Mouse (Mus musculus): ENCODE data around the gene E330009J07Rik.

E330009J07Rik gene

DNA sequence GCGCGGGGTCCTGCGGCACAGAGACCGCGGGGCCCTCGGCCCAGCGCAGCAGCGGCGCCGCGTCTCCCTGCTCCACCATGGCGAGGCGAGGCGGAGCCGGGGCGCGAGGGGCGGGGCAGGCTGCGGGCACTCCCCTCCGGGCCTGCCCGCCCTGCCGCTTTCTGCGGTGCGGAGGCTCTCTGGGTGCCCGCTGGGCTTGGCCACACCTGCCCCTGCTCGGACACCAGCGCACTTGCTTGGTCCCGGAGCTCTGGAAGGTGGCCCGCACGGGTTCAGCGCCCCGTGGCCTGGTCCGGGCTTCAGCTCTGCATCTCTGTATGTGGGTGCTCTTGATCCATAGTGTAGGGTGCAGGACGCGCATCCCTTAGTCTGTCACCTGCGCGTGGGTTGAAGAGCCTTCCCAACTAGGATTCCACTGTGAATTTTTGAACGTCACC is at the start of gene E330009J07Rik:
Gene E330009J07Rik (minus strand): TSS at position 89 of the 437 bp plus-strand sequence.
- in situ Hi-C loops (cut with MboI; ENCODE audit: unreplicated experiment in 2 of 2): loop anchor here in 1 of 2 experiments (5.0 kb wide), 1 partner anchor 36 kb away; the partner anchor contains the start of gene Ssbp1

DNA sequence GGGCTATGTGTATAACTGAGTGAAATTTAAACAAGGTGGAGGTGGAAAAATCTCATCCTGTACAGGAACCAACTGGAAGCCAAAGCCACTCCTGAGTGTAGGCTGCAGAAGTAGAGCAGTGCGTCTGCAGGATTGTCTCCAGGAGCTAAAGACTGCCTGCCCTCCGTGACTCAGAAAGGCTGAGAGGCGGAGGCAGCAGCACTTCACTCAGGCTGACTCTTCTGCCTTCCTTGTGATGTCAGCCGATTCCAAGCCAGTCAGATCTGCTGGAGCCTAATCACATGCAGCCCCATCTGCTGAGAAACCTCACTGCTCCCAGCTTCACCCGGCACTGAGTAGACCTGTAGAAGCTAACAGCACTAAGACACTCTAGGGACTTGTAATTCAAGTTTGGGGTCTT is 46.4 kb upstream of the E330009J07Rik start:
- in situ Hi-C loops (cut with MboI; ENCODE audit: unreplicated experiment in 2 of 2): loop anchor here (5.0 to 25.0 kb wide), 2 partner anchors 205 to 1805 kb away; partner anchors contain the start of gene Clcn1 (in 2 of the 2)

DNA sequence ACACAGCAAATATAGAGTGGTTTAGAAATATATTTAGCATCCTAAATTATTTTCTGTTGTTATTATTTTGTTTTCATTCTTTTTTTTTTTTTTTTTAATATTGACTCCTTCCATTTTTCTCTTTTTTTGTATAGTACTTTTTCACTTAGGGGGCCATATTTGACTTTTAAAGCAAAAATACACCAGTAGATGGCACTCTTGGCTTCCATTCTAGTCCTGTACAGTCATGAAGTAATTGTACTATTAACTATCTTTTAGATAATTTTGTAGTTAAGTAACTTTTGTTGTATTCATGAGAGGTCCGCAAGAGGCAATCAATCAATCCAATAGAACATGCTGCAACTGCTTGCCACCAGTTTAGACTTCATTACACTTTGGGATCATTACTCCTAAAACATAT is 43.8 kb upstream of the E330009J07Rik start:
- in situ Hi-C loops (cut with MboI; ENCODE audit: unreplicated experiment in 2 of 2): loop anchor here (5.0 to 25.0 kb wide), 3 partner anchors 208 to 1808 kb away; partner anchors contain the start of gene Clcn1 (in 2 of the 2)

DNA sequence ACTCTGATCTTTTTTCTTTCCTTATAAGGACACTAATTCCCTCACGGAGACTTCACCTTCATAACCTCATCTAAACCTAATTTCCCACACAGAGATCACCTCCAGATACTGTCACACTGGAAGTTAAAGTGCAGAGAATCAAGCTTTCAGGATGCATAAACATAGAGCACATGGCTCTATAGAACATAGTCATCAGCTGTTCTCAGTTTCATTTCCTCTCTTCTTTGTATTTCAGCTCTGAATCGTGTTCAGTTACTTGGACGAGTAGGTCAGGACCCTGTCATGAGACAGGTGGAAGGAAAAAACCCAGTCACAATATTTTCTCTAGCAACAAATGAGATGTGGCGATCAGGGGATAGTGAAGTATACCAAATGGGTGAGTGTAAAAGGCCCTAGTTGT is 40.2 kb upstream of the E330009J07Rik start:
- in situ Hi-C loops (cut with MboI; ENCODE audit: unreplicated experiment in 2 of 2): loop anchor here (10.0 to 25.0 kb wide), 2 partner anchors 1079 to 1811 kb away; partner anchors contain the start of gene Clcn1 (in 2 of the 2)

DNA sequence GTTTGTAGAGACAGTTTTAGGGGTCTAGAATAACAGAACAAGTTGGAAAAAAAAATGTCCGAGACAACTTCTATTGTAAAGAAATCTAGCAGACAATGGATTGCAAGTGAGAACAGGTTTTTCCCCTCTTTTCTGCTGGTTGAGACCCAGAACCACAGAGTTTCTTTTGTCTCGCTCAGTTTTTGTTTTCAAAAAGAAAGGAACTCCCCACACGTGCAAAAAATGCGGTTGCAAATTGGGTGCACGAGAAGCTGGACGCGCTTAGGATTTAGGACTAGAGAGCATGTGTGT is 35.7 kb upstream of the E330009J07Rik start:
- in situ Hi-C loops (cut with MboI; ENCODE audit: unreplicated experiment in 2 of 2): loop anchor here (5.0 to 25.0 kb wide), 6 partner anchors 34 to 1083 kb away; partner anchors contain the start of genes Agk (in 2 of the 2), Mrps33 (in 2 of the 2), E330009J07Rik (in 1 of the 2) and Wee2 (in 1 of the 2)

DNA sequence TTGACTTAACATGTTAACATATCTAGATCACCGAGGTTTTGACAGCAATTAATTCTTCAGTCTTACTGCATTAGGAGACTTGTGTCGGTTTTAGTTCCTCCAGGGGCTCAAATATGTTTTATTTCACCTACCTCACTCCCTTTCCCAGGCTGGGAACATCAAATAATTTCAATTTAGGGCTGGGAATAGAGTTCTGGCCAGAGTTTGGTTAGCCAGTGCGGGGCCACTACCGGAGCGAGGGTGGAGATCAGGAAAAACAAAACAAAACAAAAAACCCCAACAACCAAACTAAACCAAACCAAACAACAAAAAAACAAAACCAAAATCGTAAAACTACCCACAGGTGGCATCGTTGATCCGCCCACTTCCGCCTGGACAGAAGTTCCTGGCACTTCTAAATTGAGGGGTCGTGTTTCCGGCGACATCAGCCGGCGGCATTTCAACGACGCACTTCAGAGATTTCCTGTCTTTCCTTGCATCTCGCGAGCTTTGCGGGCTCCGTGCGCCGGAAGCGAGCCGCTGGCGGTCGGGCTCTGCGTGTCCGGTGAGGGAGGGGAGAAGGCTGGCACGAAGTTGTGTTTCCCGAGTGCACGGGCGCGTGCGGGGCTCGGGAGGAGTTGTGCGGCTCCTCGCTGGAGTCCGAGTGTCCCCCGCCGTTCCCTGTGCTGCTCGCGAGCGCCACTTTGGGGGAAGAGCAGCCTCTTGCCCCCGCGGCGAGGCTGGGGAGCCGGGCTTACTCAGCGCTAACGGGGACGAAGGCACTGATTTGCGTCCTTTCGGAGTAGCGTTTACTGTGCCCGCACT is 35.2 kb upstream of the E330009J07Rik start, which contains the start of gene Ssbp1:
Gene Ssbp1 (plus strand): TSS at position 437 of the 804 bp plus-strand sequence.
- in situ Hi-C loops (cut with MboI; ENCODE audit: unreplicated experiment in 2 of 2): loop anchor here (5.0 to 25.0 kb wide), 6 partner anchors 34 to 1084 kb away; partner anchors contain the start of genes Agk (in 2 of the 2), Mrps33 (in 2 of the 2), E330009J07Rik (in 1 of the 2) and Wee2 (in 1 of the 2)

DNA sequence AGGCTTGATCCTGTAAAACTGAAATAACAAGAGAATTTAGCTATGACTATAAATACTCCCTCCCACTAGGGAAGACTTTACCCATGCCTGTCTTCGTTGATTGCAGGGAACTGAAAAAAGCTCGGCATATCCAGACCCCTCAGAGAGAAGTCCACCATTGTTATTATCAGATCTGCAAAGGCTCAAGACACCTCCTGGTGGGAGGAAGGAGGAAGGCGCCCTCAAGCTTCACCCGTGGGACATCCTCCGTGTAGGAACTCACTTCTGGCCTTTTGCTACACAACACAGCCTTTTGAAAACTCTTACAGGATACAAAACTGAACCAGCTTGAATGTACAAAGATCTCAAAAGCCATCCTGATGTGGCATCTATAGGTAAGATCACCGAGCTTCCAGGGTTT is 29.8 kb upstream of the E330009J07Rik start:
- in situ Hi-C loops (cut with MboI; ENCODE audit: unreplicated experiment in 2 of 2): loop anchor here (25.0 kb wide), 3 partner anchors 653 to 1072 kb away; partner anchors contain the start of gene Mrps33 (in 2 of the 2)

DNA sequence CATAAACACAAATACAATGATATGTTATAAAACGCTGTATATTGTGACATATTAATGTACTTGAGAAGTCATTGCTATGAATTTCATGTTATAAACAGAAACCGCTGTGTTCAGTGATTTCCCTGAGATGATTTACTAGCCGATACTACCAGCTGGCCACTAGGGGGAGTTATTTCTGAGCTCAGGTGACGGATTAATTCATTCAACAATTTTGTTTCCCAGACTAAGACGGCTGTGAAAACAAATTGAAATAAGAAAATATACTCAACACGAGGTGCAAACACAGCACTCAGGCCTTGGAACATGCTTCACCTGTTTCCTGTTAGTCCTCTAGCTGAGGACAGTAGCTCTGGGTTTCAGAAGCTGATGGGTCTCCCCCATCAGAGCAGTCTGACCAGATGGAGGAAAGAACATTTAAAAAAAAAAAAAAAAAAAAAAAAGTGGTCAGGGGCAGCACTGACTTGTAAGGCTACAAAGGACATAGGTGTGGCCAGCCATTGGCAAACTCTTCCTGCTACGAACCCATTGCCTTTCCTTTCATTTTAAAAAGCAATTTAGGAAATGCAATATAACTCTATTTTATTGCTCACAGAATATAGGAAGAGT is 18.6 kb upstream of the E330009J07Rik start:
- in situ Hi-C loops (cut with MboI; ENCODE audit: unreplicated experiment in 2 of 2): loop anchor here (25.0 kb wide), 3 partner anchors 642 to 1083 kb away; partner anchors contain the start of gene Mrps33 (in 2 of the 2)

DNA sequence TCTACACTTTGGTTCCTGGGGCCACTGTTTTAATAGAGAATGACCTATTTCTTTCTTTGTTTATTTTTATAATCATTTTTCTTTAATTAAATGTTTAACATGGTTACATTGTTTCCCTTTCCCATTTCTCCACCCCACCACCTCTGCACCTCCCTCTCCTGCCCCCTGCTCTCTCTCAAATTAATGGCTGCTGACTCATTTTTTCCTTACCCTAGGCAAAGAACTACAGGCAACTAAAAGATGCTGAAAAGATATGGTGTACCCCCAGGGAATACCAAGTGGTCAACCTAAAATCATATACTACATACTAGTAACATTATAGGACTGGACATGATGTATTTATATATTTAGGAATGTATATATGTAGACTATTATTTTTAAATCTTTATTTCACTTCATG is 12.7 kb upstream of the E330009J07Rik start:
- in situ Hi-C loops (cut with MboI; ENCODE audit: unreplicated experiment in 2 of 2): no loop called here

DNA sequence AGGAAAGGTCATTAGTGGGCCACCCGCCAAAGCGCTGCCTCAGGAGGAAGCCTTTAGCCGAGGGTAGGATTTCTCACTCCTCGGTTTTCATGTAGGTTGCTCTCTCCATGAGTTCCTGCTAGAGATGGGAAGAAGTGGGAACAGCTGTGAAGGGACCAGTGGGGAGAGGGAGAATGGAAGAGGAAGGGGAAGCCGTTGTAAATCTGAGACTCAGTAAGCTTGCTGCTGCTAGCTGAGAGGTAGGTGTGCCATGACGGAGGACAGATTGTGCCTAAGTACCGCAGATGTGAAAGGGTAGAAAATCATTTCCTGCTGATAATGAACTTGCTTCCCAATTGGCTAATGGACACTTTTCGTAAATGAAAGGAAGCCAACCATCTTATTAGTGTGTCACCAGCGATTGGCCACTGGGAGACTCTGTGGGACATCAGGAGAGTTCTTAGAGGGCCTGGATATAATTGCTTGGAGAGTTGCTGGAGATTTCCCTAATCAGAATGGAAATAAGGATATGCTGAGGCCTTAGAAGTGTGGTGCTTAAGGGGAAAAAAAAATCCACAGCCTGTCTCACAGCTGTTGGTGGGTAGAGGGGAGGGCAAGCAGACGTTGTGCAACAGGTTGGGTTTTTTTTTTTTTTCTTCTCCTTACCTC is 7.5 kb upstream of the E330009J07Rik start:
- in situ Hi-C loops (cut with MboI; ENCODE audit: unreplicated experiment in 2 of 2): no loop called here

DNA sequence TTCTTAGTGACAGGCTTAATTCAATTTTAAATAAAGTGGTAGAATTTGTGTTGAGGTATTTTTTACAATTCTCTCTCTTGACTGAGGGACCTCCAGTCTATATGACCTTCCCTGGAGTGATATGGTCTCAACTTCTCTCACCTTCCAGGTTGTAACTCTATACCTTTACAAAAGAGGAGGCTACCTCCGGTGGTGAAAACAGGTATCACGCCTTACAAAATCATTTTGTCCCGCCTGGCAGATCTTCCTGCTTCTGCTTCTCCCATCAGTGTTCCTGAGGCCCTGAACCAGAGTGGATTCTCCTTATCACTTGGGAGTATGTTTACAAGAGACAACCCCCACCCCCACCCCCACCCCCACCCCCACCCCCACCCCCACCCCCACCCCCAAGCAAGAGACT is 5.8 kb upstream of the E330009J07Rik start:
- in situ Hi-C loops (cut with MboI; ENCODE audit: unreplicated experiment in 2 of 2): no loop called here

DNA sequence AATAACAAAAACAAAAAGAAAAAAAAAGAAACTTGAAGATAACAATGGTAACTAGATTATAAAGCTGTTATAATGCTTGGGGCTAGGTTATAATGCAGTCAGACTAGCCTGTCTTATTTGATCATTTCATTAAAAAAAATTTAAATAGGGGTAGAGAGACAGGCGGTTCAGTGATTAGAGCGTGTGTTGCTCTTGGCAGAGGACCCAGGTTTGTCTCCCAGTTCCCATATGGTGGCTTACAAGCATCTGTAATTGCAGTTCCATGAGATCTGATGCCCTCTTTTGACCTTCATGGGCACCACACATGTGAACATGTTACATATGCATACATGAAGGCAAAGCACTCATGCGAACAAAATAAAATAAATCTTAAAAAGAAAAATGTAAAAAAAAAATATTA is 5.3 kb upstream of the E330009J07Rik start:
- in situ Hi-C loops (cut with MboI; ENCODE audit: unreplicated experiment in 2 of 2): no loop called here

DNA sequence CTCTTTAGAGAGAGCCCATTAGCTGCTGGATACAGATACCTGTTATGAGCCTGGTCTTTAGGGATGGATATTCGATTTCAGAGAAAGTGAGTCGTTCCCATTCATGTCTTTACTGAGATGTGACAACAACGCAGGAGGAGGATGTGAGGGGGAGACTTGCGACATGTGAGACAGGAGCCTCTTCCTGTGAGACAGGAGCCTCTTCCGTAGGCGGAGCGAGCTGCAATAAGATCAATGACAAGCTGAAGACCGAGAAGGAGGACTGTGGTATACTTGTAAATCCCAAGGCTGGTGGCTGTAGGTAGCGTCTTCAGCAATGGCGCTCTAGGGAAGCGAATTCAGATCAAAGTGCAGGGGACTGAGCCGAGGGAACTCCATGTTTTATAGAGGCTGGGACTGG is 3.8 kb upstream of the E330009J07Rik start:
- in situ Hi-C loops (cut with MboI; ENCODE audit: unreplicated experiment in 2 of 2): loop anchor here in 1 of 2 experiments (5.0 kb wide), 1 partner anchor 33 kb away; the partner anchor contains the start of gene Ssbp1

DNA sequence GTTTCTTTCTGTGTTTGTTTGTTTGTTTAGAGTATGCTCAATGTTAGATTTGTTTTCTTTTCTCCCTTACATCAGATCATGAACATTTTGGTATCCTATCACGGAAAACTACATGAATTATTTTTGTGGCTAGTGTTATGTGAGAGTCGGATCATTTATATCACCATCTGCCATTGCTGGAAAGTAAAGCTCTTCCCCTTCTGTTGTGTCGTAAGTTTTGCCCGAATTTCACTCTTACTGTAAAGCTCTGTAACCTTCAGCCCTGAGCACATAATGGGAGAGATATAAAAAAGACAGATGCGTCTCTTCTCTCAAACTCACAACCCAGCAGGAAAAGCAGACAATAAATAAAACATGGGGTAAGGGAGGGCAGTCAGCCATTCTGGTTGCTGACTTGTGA is 3.0 kb upstream of the E330009J07Rik start, which contains the start of gene Wee2:
Gene Wee2 (plus strand): TSS at position 153 of the 400 bp plus-strand sequence.
- in situ Hi-C loops (cut with MboI; ENCODE audit: unreplicated experiment in 2 of 2): loop anchor here in 1 of 2 experiments (5.0 kb wide), 1 partner anchor 33 kb away; the partner anchor contains the start of gene Ssbp1

DNA sequence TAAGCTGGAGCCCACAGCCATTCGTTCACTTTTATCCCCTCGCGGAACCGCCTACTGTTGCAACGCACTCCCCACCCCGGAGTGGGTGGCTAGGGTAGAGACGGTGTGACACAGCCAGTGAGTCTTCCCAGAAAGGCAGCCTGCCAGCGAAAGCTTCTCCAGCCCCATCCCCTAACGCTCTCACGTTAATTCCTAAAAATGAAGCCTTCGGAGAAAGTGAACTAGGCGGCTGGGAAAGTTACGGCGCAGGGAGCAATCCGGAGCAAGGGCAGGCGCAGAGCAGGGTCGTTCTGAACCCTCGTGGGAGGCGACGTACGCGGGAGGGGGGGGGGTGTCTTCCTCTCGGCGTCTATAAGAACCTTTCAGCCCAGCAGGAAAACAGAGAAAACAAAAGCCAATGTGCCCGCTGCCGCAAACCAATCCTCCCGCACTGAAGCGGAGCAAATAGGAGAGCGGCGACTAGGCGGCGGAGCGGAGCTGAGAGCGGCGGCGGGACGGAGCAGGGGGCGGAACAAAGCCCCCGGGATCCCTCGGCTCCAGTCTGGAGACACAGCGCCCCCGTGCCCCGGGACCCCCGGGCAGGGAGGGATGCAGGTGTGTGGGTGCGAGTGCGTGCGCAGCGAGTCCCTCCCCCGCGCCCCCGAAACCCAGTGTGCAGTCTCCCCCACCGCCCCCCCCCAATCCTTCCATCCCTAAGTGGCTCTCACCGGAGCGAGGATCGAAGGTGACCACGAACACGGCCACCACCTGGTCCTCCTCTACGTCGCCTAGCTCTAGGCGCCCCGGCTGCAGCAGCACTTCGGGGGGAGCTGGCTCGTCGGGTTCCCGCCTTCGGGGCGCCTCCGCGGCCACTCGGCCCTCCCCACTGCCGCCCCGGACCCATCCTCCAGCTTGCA is 536 bp downstream of the E330009J07Rik start:
- in situ Hi-C loops (cut with MboI; ENCODE audit: unreplicated experiment in 2 of 2): loop anchor here in 1 of 2 experiments (5.0 kb wide), 1 partner anchor 37 kb away; the partner anchor contains the start of gene Ssbp1

DNA sequence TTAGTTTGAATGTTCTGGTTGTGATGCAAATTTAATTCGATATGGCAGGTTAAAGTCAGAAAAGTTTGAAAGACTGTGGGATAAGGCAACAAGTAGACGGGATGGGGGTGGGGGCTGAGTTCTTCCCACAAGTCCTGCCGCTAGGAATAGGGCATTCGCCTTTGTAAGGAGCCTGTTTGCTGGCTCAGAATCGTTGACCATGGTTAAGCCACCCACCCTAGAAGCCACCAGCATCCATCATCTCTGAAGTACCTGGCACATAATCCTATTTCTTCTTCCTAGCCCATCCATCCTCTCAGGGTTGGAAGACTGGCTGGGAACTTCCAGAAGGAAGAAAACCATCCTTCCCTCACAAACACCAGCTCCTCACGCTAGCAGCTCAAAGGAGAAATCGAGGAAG is 1.2 kb downstream of the E330009J07Rik start:
- in situ Hi-C loops (cut with MboI; ENCODE audit: unreplicated experiment in 2 of 2): loop anchor here in 1 of 2 experiments (5.0 kb wide), 1 partner anchor 38 kb away; the partner anchor contains the start of gene Ssbp1

DNA sequence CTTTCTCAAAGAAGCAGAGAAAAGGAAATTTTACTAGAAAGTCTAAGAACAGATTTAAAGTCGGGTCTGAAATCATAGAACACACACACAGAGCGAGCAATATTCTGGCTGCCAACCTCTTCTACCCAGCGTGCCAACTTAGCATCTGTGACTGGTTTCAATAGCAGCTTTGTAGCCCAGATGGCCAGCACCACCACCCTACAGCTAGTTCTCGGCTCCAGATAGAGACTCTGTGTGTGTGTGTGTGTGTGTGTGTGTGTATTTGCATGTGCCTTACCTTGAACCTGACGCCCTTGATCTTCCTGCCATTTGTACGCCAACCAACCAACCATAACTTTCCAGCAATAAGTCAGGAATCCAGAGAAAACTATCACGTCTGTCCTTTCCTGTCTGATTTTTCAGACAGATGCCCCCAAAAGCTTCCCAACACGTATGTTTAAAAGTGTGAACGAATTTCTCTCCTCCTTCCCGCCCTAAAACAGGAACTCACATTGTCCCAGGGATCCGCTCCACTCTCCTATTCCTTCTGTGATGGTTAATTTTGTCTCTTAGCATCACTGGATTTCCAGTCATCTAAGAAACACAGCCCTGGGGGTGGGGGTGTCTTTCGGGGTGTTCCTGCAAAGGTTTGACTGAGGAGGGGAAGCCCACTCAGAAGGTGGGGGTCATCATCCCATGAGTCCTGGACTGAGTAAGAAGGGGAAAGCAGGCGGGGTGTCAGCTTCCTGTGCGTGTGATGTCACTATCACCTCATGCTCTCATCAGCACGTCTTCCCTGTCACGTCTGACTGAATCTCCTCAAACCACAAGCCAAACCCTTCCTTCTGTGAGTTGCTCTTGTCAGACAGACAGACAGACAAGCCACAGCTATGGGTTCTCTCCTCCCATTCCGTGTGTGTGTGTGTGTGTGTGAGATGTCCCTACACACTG is 3.3 kb downstream of the E330009J07Rik start:
- in situ Hi-C loops (cut with MboI; ENCODE audit: unreplicated experiment in 2 of 2): no loop called here

DNA sequence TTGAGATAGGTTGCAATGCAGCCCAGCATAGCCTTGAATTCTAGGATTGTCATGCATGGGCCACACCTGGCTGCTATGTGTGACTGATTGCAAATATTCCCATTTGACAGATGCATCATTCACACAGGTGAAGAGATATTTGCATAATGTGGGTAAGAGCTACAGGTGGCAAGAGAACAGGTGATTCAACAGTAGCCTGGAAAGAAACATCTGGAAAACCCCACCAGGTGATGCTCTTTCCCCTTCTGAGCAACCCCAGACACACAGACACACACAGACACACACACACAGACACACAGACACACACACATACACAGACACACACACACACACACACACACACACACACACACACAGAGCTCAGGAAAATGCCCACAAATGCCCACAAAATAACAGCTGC is 4.1 kb downstream of the E330009J07Rik start:
- in situ Hi-C loops (cut with MboI; ENCODE audit: unreplicated experiment in 2 of 2): no loop called here

Measured in v-Abl transformed pro-B cells (cell line).